Mouse (Mus musculus) small intestine, adult 2 months (tissue): ENCODE results near the gene Sptlc2.

ENCODE experiments used
- CTCF ChIP-seq: fragments of 200-500 bp; IDR thresholded peaks from 2 replicates; pipeline ENCODE4 v1.5.1; 2012; ENCODE audit warnings: low read depth, mild to moderate bottlenecking, control low read depth, inconsistent platforms, low read length, moderate library complexity, mixed read lengths; ENCODE audit not compliant: insufficient replicate concordance, insufficient read length; ENCODE audit errors: extremely low read depth
- POLR2A ChIP-seq: fragments of 200-500 bp; IDR thresholded peaks from 2 replicates; pipeline ENCODE4 v1.6.1; 2012; ENCODE audit warnings: low read depth, mild to moderate bottlenecking, control low read depth, inconsistent platforms, low read length, moderate library complexity

DNA sequence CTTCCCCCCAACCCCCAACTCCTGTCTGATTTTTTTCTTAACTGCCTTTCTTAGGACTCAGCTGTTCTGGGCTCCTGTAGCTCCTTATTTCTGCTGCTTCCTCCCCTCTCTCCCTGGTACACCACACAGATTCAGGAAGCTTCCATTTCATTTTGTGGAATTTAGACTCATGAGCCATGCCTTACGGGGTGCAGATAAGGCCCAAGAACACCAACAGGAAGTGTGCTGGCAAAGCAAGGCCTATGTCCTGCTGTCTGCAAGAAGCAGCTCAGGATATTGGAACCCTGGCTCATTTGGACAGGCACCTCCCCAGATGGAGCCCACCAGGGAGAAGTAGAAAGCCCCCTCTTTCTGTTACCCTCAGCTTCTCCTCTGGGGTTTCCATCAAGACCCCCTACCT lies 106.4 kb downstream of the Sptlc2 start:
- TF ChIP-seq POLR2A (no peak), CTCF (no peak)
